Mouse (Mus musculus) fibroblast of lung, adult 2 months (primary cell): ENCODE measurements around the gene Noxo1.
"Not testable (repeated sequence)": the region's sequence is repeated elsewhere in the genome, so short reads cannot be mapped to it uniquely, and the experiment has no call there.

ENCODE experiments used
- DNase-seq: peaks from one replicate; pipeline ENCODE4 v3.0.0-alpha.2; 2011; ENCODE audit warnings: low read depth

The Noxo1 gene

DNA sequence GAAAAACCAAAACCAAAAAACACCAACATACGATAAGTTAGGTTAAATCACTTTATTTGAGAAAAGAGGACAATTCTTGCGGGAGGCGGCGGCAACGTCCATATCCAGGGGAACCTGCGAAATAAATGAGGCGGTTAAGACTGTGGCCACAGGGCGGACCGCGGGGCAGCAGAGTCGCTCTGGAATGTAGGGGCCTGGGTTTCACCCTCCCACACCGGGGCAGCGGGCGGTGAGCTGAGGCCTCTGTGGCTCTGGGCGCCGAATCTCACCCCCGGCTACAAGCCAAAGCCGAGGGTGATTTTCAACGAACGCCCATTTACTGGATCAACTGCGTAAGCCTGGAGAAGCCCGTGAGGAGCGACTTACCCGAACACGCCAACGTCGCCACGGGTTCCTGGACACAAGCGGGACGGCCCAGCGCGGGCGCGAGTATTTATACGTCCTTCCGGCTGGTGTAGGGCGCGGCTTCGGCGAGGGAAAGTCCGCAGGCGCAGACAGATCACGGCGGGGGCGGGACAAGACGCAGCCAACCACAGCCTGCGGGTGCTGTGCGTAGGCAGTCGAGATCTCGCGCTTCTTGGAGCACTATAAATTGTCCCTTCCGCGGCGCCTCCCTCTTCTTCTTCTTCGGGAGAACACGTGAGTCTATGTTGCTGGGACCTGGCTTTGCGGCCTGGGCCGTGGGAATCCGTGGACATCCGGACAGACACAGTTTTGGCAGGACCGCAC, 23.6 kb downstream of the Noxo1 start:
- DNase-seq = peak; percentile 98

DNA sequence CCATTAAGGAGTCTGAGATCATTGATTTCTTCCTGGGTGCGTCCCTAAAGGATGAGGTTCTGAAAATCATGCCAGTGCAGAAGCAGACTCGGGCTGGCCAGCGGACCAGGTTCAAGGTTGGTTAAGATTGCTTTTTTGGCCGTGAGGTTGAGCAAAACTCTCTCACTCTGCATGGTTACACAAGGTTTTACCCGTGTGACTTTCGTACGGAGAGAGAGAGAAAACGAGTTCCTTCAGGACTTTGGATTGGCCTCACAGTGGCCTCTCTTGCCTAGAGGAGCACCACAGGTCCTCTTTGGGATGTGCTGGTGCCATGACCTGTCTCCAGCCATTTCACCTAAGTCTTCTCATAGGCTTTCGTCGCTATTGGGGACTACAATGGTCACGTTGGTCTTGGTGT, 24.6 kb downstream of the Noxo1 start:
- DNase-seq = not testable (repeated sequence)

GRCm38 (mm10) chr17:24721383-24721955, 25.4 kb downstream of the Noxo1 start:
- DNase-seq = not testable (repeated sequence)

GRCm38 (mm10) chr17:24722220-24722924, 26.3 kb downstream of the Noxo1 start:
- DNase-seq = no peak

GRCm38 (mm10) chr17:24723122-24723880, 27.3 kb downstream of the Noxo1 start:
- DNase-seq = no peak

DNA sequence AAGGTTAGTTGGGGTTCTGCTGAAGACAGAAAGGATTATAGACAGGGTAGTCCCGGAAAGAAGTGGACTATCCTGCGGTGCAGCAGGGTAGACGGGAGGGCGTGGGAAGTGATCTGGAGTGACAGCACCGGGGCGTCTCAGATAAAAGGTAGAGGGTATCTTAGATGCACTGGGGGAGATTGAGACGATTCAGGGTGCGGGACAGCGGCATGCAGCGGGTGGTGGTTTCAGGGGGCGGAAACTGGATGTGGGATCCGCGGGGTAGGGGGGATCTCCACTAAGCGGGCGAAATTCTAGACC, 27.8 kb downstream of the Noxo1 start:
- no peak for DNase-seq

DNA sequence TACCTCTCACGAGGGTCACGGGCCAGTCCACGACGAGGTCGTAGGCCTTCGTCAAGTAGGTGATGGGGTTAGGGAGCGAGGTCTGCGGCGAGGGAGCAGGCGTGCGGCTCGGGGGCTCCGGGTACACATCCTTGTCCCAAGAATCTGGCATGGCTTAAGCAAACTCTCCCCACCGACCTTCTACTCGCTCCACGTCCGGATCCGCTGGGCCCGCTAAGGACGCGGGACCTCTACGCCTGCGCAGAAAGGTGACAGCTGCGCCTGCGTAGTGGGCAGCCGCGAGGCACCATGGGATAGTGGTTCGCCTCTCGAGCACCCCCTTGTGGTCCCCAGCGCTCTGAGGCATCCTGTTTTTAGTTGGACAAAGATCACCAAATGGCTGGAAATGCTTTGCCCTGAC, 28.1 kb downstream of the Noxo1 start, which contains the start of gene Ndufb10:
Ndufb10 (minus strand) TSS at position 295 of the 400 bp plus-strand sequence.
- peak; percentile 88 for DNase-seq

DNA sequence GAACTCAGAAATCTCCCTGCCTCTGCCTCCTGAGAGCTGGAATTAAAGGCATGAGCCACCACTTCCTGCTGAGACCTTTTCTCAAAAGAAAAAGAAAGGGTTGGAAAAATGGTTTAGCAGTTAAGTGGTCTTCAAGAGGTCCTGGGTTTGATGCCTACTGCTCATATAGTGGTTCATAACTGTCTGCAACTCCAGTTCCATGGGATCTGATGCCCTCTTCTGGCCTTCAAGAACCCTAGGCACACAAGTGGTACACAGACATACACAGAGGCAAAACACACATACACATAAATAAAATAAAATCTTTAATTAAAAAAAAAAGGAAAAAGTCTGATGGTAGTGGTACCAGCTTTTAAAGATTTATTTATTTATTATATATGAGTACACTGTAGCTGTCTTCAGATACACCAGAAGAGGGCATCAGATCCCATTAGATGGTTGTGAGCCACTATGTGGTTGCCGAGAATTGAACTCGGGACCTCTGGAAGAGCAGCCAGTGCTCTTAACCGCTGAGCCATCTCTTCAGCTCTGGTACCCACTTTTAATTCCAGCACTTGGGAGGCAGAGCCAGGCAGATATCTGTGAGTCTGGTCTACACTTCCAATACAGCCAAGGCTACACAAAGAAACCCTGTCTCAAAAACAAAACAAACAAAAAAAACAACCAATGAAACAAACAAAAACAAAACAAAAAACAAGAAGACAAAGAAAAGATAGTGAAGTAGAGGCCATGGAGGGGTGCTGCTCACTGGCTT, 29.8 kb downstream of the Noxo1 start:
- DNase-seq = no peak

DNA sequence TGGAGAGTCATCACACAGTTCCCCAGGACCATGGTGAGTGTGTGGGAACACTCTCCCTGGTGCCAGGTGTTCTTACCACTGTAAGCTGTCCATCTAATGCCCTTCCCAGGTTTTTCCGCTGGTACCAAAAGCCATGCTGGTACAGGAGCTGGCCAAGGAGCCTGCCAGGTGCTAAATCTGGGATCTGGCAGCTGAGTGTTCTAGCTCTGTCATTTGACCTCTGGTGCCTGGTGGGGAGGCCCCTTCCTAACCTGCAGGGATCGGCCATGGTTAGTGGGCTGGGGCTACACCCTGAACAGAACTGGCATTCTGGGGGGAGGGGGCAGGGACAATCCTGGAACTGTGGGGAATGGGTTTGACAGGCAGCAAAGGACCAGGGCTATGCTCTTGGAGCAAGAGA, 31.6 kb downstream of the Noxo1 start, which contains the start of gene Rpl3l:
Rpl3l (plus strand) TSS at position 203 of the 400 bp plus-strand sequence.
- DNase-seq = no peak

DNA sequence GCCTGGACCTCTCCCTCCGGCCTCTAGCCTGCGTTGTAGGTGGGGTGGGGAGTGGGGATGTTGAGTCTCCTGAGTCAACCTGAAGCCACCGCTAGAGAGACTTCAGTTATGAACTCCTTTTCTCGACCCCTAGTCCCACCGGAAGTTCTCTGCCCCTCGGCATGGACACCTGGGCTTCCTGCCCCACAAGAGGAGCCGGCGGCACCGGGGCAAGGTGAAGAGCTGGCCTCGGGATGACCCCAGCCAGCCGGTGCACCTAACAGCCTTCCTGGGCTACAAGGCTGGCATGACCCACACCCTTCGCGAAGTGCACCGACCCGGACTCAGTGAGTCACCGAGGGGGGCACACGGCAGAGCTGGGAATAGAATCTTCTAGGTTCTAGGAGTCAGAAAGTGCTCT, 32.1 kb downstream of the Noxo1 start:
- no peak for DNase-seq

- no peak for DNase-seq
Measured at GRCm38 (mm10) chr17:24729067-24729466, 33.0 kb downstream of the Noxo1 start.

DNA sequence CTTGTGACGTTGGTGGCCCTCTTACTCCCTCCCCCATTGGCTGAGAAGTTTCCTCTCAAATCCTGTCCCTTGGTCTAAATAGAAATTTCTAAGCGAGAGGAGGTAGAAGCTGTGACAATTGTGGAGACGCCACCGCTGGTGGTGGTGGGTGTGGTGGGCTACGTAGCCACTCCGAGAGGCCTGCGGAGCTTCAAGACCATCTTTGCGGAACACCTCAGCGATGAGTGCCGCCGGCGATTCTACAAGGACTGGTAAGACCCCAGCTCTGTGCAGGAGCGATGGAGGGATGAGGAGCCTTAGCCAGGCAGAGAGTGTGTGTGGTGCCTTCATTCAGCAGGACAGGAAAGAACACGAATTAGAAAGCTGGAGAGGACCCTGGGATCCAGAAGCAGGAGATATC, 34.8 kb downstream of the Noxo1 start:
- DNase-seq = no peak

GRCm38 (mm10) chr17:24732233-24732935, 36.4 kb downstream of the Noxo1 start:
- no peak for DNase-seq

- DNase-seq = no peak
Measured at GRCm38 (mm10) chr17:24733434-24734050, 37.5 kb downstream of the Noxo1 start.

DNA sequence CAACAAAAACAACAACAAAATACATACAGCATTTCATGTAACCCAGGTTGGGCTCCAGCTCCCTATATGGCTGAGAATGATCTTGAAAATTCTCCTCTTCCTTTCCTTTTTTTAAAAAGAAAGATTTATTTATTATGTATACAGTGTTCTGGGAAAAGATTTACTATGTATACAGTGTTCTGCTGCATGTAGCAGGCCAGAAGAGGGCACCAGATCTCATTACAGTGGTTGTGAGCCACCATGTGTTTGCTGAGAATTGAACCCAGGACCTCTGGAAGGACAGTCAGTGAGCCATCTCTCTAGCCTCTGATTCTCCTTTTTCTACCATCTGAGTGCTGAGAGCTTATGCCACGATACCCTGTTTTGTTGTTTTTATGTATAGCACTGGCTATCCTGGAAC, 38.5 kb downstream of the Noxo1 start:
- DNase-seq = no peak

GRCm38 (mm10) chr17:24735446-24735845, 39.4 kb downstream of the Noxo1 start:
- DNase-seq = no peak

DNA sequence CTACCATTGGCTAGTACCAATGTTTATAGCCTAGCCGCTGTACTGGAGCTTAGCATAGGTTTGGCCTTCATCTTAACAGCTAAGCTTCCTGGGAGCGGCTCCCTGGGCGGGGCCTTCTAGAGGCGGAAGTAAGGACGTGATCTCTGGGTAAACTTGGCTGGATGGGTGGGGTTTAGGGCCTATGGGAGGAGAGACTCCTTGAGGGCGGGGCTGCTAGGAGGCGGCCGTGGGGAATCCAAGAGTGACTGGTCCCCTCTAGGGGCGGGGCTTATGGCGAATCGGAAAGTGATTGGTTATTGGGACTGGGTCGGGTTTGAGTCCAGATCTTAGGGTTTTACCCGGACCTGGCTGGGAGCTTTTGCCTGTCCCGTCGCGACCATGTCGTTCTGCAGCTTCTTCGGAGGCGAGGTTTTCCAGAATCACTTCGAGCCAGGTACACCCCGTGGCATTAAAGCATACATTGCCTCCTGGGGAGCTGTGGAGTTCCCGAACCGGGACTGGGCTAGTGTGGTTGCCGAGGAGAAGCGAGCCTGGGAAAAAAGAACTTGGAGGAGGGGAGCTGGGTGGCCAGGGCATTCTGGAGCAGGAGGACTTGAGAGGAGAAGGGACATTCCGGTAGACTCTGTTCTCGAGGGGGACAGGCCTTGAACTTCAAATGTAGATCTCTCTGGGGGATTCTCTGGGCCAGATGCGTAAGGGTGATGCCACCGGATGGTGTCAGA, 40.5 kb downstream of the Noxo1 start, which contains the start of gene Msrb1:
Msrb1 (plus strand) TSS at position 313 of the 722 bp plus-strand sequence.
- peak; percentile 98 for DNase-seq

DNA sequence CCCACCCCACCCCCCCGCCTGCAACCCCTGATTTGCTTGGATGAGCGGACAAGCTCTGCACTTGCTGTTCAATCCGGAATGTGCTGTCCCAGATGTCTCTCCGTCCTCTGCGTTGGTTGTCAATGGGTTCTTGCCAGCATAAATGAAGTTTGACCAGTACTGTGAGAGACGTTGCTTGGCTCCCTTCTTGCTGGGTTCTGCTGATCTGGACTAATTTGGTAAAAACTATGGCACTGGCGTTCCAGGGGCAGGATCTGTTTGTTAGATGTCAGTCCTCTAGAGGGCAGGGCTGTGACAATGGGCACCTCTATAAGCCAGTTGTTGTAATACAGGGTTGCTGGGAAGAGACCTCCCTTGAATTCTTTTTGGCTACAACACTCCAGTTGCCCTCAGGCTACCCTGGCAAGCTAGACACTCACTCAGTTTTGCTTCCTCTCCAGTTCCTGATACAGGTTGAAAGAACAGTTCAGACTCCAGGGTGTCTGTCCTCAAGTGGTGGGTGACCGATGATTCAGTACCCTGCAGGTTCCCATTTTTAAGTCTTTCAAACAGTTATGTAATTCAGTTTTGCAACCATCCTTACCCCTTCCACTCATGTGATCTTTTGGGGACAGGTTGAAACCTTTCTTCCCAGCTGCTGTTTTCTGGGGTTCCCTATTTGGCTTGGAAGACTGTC, 41.2 kb downstream of the Noxo1 start:
- no peak for DNase-seq

GRCm38 (mm10) chr17:24738238-24738637, 42.2 kb downstream of the Noxo1 start:
- no peak for DNase-seq
